Mouse (Mus musculus): ENCODE results near the gene Slc8a1.

Slc8a1 gene

GRCm38 (mm10) chr17:81554052-81554734 lies 184.0 kb downstream of the Slc8a1 start:
- no peak for DNase-seq

GRCm38 (mm10) chr17:81551856-81552635 lies 186.1 kb downstream of the Slc8a1 start:
- no peak for DNase-seq

- no peak for DNase-seq
These were observed 187.3 kb downstream of the Slc8a1 start for GRCm38 (mm10) chr17:81550864-81551263.

GRCm38 (mm10) chr17:81548016-81548415 lies 190.2 kb downstream of the Slc8a1 start:
- no peak for DNase-seq

GRCm38 (mm10) chr17:81546525-81546924 lies 191.7 kb downstream of the Slc8a1 start:
- no peak for DNase-seq

- DNase-seq = no peak
These were observed 192.2 kb downstream of the Slc8a1 start for GRCm38 (mm10) chr17:81546012-81546411.

GRCm38 (mm10) chr17:81544926-81545325 lies 193.3 kb downstream of the Slc8a1 start:
- no peak for DNase-seq

- no peak for DNase-seq
These were observed 195.6 kb downstream of the Slc8a1 start for GRCm38 (mm10) chr17:81542313-81543185.

GRCm38 (mm10) chr17:81538163-81539160 lies 199.7 kb downstream of the Slc8a1 start:
- DNase-seq = no peak

- DNase-seq = no peak
These were observed 202.1 kb downstream of the Slc8a1 start for GRCm38 (mm10) chr17:81536093-81536492.

- DNase-seq = no peak
These were observed 208.3 kb downstream of the Slc8a1 start for GRCm38 (mm10) chr17:81529849-81530248.

GRCm38 (mm10) chr17:81528940-81529339 lies 209.2 kb downstream of the Slc8a1 start:
- DNase-seq = no peak

- no peak for DNase-seq
These were observed 211.7 kb downstream of the Slc8a1 start for GRCm38 (mm10) chr17:81526463-81526862.

- DNase-seq = no peak
These were observed 213.4 kb downstream of the Slc8a1 start for GRCm38 (mm10) chr17:81524826-81525225.

- no peak for DNase-seq
These were observed 214.2 kb downstream of the Slc8a1 start for GRCm38 (mm10) chr17:81523943-81524342.

GRCm38 (mm10) chr17:81518316-81519025 lies 219.7 kb downstream of the Slc8a1 start:
- no peak for DNase-seq

GRCm38 (mm10) chr17:81516155-81516554 lies 222.0 kb downstream of the Slc8a1 start:
- no peak for DNase-seq

- no peak for DNase-seq
These were observed 224.2 kb downstream of the Slc8a1 start for GRCm38 (mm10) chr17:81514022-81514421.

GRCm38 (mm10) chr17:81513368-81513958 lies 224.7 kb downstream of the Slc8a1 start:
- DNase-seq = no peak

GRCm38 (mm10) chr17:81505162-81505685 lies 233.0 kb downstream of the Slc8a1 start:
- no peak for DNase-seq

- DNase-seq = no peak
These were observed 234.1 kb downstream of the Slc8a1 start for GRCm38 (mm10) chr17:81504040-81504439.

All from thymus, postnatal 14 days (tissue).